In genomic region chr10:60829071-60829470, GRCm38 (mm10) we compare ENCODE assay signal across 9 mouse cellular contexts. TPM values are rescaled to one million over a fixed set of nuclear protein-coding genes. Genes with fewer than 3 reads are reported as not detected.
DNase-seq lines count a peak whose midpoint lies in the region; ATAC-seq lines count a peak whose summit lies in the region.
"Had no signal": no experiment of that assay in that cellular context is flagged by ENCODE, and none has a peak within 500 bp of the region (broad histone marks: within the 10 kb centered on the region; RNA-seq: fewer than 3 reads in every experiment).

No protein-coding gene starts in this region.

- no peaks in the 10 kb centered on the region for H3K36me3 ChIP-seq in heart, embryonic 15.5 days
- no peaks in the 10 kb centered on the region for H3K36me3 ChIP-seq in midbrain, embryonic 10.5 days

- 45% methylated on average over 6 of the region's 6 CpGs for WGBS in heart, embryonic 15.5 days
- 37% methylated on average over 6 of the region's 6 CpGs for WGBS in midbrain, embryonic 10.5 days

- H3K27ac ChIP-seq in heart, embryonic 15.5 days: 0 out of 2 replicates have a peak overlapping the region, but pooled peaks have one; percentile 14
- no peak overlapping the region for H3K27ac ChIP-seq in midbrain, embryonic 10.5 days (replicated peaks)

- no peak for ATAC-seq in heart, embryonic 15.5 days (replicated peaks; ENCODE audit: insufficient number of reproducible peaks, insufficient read depth, low FRiP score, low read depth)
- no peak for ATAC-seq in inflammation-experienced regulatory T-cells, adult 6 months

- peak overlapping the region; percentile 96 for H3K9ac ChIP-seq in heart, embryonic 15.5 days

- peak; percentile 83 for DNase-seq in heart, adult 11 months
- no peak for DNase-seq in heart, adult 8-10 months (ENCODE audit: low spot score)
- peak; percentile 21 to 45 for DNase-seq in cerebellum, adult 18-20 months
- DNase-seq in midbrain, embryonic 10.5 days (ENCODE audit: low spot score): no peak
- DNase-seq in spleen, postnatal 36 days (ENCODE audit: low spot score in 2 of 2): no peak
- DNase-seq in spleen, postnatal 4 days (ENCODE audit: low spot score in 2 of 2): no peak
- DNase-seq: adrenal gland, postnatal 10 days had no signal

- no peaks in the 10 kb centered on the region for H3K9me3 ChIP-seq in heart, embryonic 15.5 days (replicated peaks)
- no peaks in the 10 kb centered on the region for H3K9me3 ChIP-seq in midbrain, embryonic 10.5 days (replicated peaks)

- H3K4me3 ChIP-seq in heart, embryonic 15.5 days: peak overlapping the region; percentile 83
- H3K4me3 ChIP-seq in midbrain, embryonic 10.5 days: peak overlapping the region; percentile 70; the same call in 1 of the 2 replicates

- H3K27me3 ChIP-seq in heart, embryonic 15.5 days: no peaks in the 10 kb centered on the region; the same call in 1 of the 2 replicates
- H3K27me3 ChIP-seq in midbrain, embryonic 10.5 days (ENCODE audit: low read depth, poor library complexity, severe bottlenecking): peaks cover 100% of the 10 kb centered on the region

- H3K4me2 ChIP-seq in heart, embryonic 15.5 days: peak overlapping the region; percentile 80

- H3K4me1 ChIP-seq in heart, embryonic 15.5 days (replicated peaks): peaks cover 67% of the 10 kb centered on the region
- H3K4me1 ChIP-seq in midbrain, embryonic 10.5 days: peaks cover 59% of the 10 kb centered on the region

RNA-seq across cellular contexts. Expression of gene Unc5b, which starts 2.3 kb away (rescaled TPM):
- 10 to 100 TPM in 3 of 4 experiments, 1 to 10 TPM in 1; 9.6 to 14.5 (median 12.0) TPM for total RNA-seq in heart, adult 8-10 months (2022)
- polyA plus RNA-seq in heart, embryonic 15.5 days (2015; fragmentation: Nextera tagmentation; extraction: Ambion mirVana): 11.7 TPM in 2 replicates
- polyA plus RNA-seq in midbrain, embryonic 10.5 days (2016; fragmentation: Nextera tagmentation; extraction: Ambion mirVana): 2.7 and 3.2 TPM in 2 replicates
- polyA plus RNA-seq in inflammation-experienced regulatory T-cells, adult 6 months (2017; shearing (Covaris generic)): under 1 TPM in 1 of 3 experiments, not detected in 2; 0.10 TPM

Comparison
In these comparisons a context has a peak if more than half of its experiments do, and no peak if none do; other contexts are left out.
1. DNase-seq: peak in heart, adult 11 months (single experiment) and cerebellum, adult 18-20 months (2 of 2); none in heart, adult 8-10 months (single experiment), midbrain, embryonic 10.5 days (single experiment), spleen, postnatal 36 days (0 of 2) and spleen, postnatal 4 days (0 of 2).